Mouse (Mus musculus) adrenal gland, postnatal 4 days (tissue): ENCODE results near the gene Usp36. TPM values are rescaled to one million over a fixed set of nuclear protein-coding genes. Genes with fewer than 3 reads are reported as not detected.

Experiments
- DNase-seq, 2 experiments: peaks; one replicate each; pipeline ENCODE4 v3.0.0; 2021 to 2022; ENCODE audit warnings: low spot score in 2 of 2, mixed read lengths in 2 of 2
- total RNA-seq, 2 experiments: library from RNA; stranded (reverse); gene quantifications; 2 replicates each; pipeline ENCODE4 v1.2.3; 2021

The Usp36 gene
- total RNA-seq, 2 experiments from 2014 or later = 22.7 to 23.5 TPM

DNA sequence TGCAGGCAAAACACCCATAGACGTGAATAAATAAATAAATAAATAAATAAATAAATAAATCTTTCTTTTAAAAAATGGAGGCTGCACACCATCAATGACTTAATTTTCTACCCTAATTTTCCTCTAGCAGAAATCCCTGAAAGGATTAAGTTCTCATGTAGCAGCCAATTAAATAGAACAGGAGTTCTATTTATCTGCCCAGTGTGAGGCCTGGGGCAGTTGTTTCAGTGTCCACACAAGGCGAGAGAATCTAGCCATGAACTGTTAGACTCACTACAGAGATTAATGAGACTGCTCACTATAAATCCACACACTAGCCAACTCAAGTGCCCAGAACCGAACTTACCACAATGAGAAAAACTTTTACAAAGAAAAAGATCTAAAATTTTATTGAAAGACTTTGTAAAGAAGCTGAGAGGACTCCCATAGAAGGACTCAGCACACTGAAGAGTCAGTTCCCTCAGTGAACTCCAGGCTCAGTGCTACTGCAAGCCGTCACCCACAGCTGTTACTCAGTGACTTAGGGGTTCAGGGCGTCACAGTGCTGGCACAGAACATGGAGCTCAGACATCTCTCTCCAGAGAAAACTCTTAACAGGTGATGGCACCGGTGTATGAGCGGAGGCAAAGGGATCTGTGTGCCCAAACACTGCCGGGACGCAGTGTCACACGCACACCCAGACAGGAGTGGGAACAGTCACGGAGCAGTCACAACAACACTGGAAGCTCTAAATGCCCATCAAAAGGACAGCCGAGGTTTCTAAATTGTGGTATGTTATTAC is 64.8 kb downstream of the Usp36 start:
- DNase-seq = no peak

GRCm38 (mm10) chr11:118223416-118224067 is 66.5 kb downstream of the Usp36 start:
- no peak for DNase-seq

GRCm38 (mm10) chr11:118222917-118223316 is 67.1 kb downstream of the Usp36 start:
- DNase-seq = no peak

GRCm38 (mm10) chr11:118222351-118222885 is 67.6 kb downstream of the Usp36 start:
- no peak for DNase-seq

DNA sequence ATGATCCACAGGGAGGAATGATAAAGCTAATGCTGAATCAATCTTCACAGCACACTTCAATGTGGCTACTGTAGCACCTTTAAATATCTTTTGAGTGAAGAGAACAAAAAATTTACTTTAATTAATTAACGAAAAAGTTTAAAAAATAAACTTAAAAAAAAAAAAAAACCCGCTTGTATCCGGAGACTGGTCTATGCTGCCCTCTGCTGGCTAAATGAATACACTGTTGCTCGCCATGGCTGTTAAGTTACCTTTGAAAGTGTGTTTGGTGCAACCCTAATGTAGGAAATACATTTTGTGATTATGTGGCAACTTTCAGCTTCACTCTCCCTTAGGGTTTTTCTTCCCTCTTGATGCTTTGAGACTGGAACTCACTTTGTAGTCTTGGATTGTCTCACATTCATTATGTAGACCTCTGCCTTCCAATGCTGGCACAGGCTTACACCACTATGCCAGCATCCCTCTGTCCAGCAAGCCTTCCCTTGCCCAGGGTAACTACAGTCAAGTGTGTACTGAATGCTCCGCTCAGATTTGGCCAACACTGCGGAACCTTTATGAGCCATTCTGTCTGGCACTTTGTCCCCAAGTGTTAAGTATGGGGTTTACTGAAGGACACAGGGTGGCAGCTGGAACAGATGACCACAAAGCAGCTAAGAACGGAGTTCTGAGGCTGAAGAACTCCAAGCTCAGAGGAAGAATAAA is 69.3 kb downstream of the Usp36 start:
- no peak for DNase-seq

DNA sequence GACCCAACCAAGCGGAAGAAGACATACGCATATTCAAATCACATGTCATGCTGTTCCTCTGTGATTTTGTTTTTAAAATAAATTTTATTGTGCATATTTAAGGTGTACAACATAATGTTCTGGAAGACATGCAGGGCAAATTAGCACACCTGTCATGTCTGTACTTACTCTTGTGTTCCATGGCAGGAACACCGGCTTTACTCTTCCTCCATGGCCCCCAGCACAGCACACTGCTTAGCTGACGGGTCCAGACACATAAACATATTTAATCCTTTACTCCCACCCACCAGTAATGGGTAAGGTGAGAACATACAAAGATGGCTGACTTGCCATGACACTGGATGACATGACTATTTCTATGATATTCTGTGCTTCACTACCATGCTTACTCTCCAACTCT is 71.0 kb downstream of the Usp36 start:
- DNase-seq = no peak

GRCm38 (mm10) chr11:118216468-118216867 is 73.6 kb downstream of the Usp36 start:
- DNase-seq = no peak

- DNase-seq = no peak
These were observed 74.1 kb downstream of the Usp36 start for GRCm38 (mm10) chr11:118215928-118216458.

DNA sequence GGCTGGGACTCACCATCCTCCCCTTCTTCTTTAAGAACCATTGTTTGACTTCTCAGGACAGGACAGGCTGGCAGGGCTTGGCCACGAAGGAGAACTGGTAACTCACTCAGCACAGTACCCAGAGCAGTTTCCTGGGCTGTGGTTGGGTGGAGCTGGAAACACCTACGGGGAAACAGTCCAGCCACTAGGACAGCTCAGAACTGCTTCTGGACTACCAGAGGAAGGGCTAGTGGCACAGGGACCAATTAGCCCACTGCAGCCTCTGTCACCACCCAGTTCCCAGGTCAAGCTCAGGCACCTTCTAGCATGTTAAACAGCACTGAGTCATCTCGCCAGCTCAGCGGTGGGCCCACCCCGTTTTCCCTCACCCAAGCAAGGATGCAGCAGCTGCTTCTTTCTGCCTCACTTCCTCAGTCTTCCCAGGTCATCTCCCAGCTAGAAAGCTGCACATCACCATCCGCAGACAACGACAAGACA is 77.4 kb downstream of the Usp36 start:
- no peak for DNase-seq

DNA sequence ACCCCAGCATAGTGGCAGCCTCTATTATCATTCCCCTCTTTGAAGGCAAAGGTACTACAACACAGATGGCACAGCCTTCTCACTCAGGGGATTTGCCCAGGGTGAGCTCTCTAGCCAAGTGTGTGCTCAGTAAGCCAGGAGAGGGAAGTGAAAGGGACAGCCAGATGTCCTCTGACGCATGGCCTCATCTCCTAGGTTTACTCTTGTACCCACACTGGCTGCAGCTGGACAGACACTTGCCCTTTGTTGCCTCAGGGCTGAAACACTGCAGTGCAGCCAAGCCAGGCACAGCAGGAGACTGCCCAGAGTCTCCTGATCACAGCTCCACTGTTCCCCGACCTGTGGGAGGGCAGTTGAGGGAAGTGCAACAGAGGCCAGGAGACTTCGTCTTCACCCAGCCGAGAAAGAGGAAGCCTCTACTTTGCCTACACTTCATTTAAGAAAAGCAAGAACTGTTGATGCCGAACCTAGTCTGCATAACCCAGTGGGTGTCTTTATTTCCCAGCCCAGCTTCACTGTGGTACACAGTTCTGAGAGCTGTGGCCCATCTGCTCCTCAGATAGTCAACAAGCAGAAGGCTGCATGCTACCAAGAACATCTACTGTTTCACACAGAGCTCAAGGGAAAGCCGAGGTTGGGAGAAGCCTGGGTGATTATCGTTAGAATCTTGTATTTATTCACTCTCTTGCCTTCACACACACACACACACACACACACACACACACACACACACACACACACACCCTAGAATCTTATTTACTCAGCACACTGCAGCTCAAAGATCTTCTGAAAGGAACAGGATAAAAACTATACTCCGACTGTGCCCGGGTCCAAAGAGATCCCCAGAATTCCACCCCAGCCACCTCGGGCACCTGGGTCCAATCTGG is 78.1 kb downstream of the Usp36 start:
- no peak for DNase-seq

DNA sequence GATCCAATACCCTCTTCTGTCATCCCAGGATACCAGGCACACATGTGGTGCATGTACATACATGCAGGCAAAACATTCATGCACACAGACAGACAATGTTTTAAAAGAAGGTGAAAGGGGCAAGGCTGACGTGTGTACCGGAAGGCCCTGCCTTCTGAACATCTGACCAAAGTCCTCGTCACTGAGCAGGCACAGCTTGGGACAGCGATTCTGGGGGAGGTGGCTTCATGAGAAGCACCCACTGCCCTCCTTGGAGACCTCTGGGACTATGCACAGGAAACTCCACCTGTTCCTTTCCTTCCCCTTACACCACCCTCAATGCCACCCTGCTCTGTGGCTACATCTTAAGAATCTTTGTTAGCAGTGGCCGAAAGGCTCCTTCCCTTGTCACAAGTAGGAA is 79.1 kb downstream of the Usp36 start:
- DNase-seq = no peak

- no peak for DNase-seq
These were observed 79.9 kb downstream of the Usp36 start for GRCm38 (mm10) chr11:118210116-118210515.

Other genes starting within 250 kb of the Usp36 start
- gene Dnah17, start 159.6 kb downstream of the Usp36 start, total RNA-seq = under 1 TPM; 0.08 to 0.42 TPM
- 10 to 100 TPM; 30.3 to 31.5 TPM for gene Cyth1, start 41.7 kb downstream of the Usp36 start, total RNA-seq
- gene Cep295nl, start 52.3 kb upstream of the Usp36 start, total RNA-seq = 1 to 10 TPM; 1.4 to 2.1 TPM
- 100 to 1,000 TPM; 107 to 108 TPM for gene Timp2, start 65.5 kb upstream of the Usp36 start, total RNA-seq
- gene Lgals3bp, start 111.8 kb upstream of the Usp36 start, total RNA-seq = 10 to 100 TPM; 60.6 to 61.6 TPM
- gene Cant1, start 128.8 kb upstream of the Usp36 start, total RNA-seq = 10 to 100 TPM; 33.7 to 36.5 TPM
- 10 to 100 TPM; 25.0 to 33.4 TPM for gene C1qtnf1, start 138.0 kb upstream of the Usp36 start, total RNA-seq
- gene Engase, start 186.6 kb upstream of the Usp36 start, total RNA-seq = 10 to 100 TPM; 19.6 to 22.3 TPM